Mouse (Mus musculus): ENCODE measurements at regions not wholly inside any gene's neighbourhood (a gene's known extent, or its start where the extent isn't known, plus 50 kb on each side); places are given as distances from the start of the nearest gene placed in this dataset.

DNA sequence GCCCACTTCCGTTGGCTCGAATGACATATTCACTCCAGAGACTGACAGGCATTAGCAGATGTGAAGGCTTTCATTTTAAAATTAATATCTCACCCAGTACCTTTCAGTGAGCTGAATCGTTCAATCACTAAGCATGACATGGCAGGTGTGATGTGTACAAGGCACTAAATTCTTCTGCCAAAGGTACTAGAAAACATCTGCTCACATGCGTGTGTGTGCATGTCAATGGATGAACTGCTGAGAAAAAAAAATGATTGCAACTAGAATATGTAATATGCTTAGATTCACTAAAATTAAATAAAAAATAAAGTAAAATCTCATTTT is 191.6 kb upstream of the Mageb18 start:
- no peak for DNase-seq (ENCODE audit: inconsistent age in 2 of 2, low spot score in 1 of 2)

DNA sequence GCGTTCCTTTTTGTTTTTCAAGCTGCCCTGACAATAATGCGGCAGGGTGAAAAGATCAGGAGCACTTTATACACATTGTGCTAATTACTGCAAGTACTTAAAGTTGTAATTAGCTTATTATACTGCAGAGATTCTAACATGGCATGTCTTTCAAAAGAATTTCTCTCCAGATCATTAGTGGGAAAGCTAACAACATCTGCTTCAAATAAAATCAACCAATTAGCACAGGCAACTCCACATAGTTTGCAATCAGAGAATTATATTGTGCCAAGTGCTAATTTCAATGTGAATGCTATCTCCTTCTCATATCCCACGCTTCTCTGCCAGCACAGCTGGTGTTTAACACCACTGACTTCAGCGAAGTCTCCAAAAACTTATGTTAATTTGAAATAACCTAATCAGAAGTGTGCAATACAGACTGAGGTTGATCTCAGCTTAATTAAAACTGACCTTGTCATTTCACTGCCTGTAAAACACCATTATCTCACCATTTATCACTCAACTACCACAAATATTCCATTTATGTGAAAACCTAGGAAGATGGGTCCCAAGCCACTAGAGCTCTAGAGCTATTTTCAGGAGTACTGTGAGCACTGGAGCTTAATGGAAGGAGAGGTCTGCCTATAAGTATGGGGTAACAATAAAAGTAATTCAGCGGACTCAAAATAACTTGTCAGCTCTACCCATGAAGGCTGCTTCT is 191.1 kb upstream of the Mageb18 start:
- no peak for DNase-seq (ENCODE audit: inconsistent age in 2 of 2, low spot score in 1 of 2)

DNA sequence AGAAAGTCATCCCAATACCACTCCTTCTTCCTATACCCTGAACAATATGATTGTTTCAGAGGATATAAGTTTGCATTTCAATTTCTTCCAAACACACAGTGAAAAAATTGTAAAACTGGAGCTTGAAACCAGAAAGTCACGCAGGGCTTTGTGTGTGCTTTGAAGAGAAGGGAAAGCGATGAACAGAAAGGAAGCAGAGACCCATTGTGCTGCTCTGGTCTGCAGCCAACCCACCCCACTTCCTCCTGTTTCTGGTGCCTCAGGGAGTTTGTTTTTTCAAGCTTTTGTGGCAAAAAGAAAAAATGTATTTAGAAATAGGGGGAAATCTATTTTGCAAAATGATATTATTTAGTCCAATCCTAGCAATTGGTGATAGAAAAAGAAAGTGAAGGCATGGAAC is 187.4 kb upstream of the Mageb18 start:
- no peak for DNase-seq (ENCODE audit: inconsistent age in 2 of 2, low spot score in 1 of 2)

DNA sequence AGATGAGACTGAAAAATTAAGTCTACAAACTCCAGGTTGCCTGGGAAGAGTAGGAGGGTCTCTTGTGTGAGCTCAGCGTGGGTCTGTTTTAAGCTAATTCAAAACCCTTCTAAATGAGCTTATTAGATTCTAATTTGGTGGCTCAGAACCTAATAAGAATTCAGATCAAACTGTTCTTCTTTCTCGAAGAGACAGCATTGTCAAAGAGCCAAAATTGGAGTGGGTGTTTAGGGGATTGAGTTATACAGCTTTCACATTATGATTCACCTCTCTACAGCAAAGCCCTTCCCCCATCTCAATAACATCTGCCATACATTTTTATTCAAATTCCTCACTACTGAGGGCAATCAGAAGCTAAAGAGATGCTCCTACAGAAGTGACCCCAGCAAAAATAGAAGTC is 140.7 kb upstream of the Mageb18 start:
- DNase-seq (ENCODE audit: inconsistent age in 2 of 2, low spot score in 1 of 2): no peak

DNA sequence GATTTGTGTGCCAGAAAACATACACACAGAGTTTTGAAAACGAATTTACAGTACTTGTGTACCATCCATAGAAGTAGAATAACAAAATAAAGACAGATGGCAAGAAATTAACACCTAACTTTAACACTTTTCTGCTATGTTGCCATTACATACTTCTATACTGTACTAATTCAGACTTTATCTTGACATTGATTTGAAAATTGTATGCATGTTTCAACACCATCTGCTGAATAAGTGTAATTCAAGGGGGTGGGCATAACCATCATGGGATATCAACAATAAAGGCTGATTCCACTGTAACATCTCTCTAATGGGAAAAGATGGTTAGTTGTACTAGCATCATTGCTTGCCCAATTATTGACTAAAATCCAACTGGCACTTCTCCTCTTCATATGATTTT is 110.9 kb upstream of the Mageb18 start:
- DNase-seq (ENCODE audit: inconsistent age in 2 of 2, low spot score in 1 of 2): no peak

DNA sequence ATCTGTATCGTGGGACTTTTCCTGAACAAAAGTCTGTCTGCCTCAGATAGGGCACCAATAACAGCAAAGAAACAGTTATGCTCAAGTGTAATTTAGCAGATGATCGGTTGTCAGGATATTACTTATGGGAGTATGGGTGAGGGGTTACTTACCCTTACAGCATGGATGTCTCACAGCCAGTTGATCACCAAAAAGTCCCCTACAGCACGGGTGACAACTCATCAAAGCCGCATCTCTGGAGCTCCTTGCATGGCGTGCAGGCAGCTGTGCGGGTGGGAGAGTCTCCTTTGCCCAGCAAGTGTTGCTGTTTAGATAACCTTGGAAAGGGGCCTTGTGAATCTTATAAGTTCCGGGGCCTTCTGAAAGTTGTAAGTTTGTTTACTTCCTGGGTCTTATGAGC is 80.4 kb upstream of the Mageb18 start:
- DNase-seq (ENCODE audit: inconsistent age in 2 of 2, low spot score in 1 of 2): no peak

DNA sequence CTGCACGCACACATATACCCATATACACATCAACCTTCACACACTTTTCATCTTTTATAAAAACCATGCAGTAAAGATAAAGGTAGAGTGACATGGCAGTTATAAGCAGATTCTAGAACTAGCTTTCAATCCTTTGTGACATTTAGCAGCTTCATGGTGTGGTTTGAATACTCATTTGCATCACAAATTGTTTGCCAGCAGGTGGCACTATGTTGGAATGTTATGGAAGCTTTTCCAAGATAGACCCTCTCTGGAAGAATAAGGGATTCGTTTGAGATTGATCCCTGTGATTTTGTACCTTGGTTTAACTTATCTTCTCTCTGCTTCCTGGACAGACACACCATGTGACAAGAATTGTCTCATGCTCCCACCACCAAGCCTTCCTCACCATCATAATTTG is 61.8 kb upstream of the Mageb18 start:
- DNase-seq (ENCODE audit: inconsistent age in 2 of 2, low spot score in 1 of 2): peak; percentile 4 to 58
